Mouse (Mus musculus): Measurements from ENCODE around the gene Cntnap5b.
"Not testable (repeated sequence)": the region's sequence is repeated elsewhere in the genome, so short reads cannot be mapped to it uniquely, and the experiment has no call there.

The Cntnap5b gene

DNA sequence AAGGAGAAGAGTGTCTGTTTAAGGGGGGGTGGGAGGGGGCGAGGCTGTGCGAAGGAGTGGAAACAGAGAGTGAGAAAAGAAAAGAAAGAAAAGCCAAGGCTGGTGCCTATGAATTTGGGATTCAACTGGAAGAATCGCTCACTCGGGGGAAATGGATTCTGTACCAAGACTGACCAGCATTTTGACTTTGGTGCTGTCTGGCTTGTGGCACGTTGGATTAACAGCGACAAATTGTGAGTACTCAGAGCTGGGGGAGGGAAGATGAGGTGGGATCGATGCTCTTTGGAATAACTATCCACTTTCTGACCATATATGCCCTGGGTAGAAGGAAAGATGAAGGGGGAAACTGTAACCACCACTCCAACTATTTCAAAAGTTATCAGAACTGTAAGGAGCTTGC lies at the start of gene Cntnap5b:
Gene Cntnap5b (plus strand): TSS at position 152 of the 400 bp plus-strand sequence.
- DNase-seq (ENCODE audit: low spot score in 2 of 2): no peak

DNA sequence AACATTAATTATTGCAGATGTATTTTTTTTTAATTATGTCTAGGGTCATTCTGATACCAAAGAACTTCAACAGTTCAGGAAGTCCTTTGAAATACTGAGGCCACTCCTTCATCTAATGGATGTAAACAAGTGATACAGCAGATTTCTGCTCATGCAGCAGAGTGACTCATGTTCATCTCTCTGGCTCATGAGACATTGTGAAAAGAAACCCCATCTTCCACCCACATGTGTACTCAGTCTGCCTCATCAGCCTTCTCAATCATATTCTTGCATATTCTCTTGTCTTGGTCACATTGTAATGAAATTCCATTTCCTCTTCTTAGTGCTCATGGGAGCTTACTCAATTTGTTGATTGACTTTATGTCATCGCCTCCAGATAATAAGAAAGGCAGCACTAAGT lies 12.6 kb upstream of the Cntnap5b start:
- no peak for DNase-seq (ENCODE audit: low spot score in 2 of 2)

DNA sequence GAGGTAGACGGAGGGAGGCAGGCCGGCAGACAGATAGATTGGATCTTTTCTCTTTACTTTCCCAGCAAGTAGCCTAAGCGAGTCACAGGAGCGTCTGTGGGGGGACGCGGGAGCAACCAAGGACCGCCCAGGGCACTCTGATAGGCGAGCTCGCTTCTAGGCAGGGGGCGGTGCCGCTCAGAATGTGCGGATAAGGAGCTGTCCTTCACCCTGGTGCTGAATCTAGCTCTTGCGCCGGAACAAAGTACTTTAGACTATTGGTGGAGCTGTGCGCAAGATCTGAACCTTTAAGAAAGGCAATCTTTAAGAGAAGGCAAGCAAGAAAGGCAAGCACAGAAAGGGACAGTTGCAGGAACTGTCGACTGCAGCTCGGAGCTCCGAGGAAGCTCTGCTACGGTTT lies 382 bp upstream of the Cntnap5b start:
- peak; percentile 35 to 68 for DNase-seq (ENCODE audit: low spot score in 2 of 2)

DNA sequence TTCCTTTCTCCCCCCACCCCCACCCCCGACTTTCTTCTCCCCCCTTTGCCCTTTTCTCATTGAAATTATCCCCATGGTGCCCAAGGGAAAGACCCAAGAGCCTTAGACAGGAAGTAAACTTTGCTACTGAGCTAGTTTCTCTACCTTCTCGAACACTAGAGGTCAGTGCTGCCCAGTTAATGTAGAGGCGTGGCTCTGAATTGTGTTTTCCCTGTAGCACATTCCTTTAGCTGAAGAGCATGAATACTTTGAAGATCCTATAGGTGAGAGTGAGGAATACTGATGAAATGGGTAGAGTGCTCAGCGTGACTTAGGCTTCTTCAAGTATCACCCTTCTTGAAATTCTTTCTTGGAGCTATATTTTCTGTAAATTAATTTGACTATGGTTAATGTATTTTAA lies 1.6 kb downstream of the Cntnap5b start:
- no peak for DNase-seq (ENCODE audit: low spot score in 2 of 2)

DNA sequence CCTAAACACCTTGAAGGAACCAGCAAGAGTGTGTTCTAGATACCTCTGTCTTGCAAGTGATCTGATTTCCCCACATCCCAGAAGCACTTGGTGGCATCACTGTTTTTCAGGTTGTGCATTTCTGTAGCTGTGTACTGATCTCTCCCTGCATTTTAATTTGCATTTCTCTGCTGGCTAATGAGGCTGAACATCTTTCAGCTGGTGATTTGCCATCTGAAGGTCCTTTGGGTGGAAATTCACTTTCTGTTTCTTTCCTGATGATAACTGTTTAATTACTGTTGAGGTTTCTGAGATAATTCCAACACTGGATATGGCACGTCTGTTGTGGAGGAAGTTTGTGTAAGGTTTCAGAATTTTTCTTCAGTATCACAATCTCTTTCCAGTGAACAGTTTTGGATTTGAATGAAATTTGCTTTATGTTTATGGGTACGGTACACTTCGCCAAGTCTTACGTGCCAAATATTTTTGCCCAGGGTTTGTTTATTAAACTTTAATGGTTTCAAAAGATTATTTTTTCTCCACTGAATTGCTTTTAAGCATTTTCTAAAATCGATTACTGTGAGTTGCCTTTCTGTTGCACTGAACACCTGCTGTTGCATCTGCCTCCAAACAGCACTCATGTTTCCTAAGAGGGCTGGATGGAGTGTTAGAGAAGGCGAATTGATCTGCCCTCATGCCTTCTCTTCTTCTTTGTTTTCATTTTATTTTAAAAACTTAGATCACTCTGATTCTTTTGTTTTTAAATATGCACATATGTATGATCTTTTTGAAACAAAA lies 41.0 kb downstream of the Cntnap5b start:
- no peak for DNase-seq (ENCODE audit: low spot score in 2 of 2)

DNA sequence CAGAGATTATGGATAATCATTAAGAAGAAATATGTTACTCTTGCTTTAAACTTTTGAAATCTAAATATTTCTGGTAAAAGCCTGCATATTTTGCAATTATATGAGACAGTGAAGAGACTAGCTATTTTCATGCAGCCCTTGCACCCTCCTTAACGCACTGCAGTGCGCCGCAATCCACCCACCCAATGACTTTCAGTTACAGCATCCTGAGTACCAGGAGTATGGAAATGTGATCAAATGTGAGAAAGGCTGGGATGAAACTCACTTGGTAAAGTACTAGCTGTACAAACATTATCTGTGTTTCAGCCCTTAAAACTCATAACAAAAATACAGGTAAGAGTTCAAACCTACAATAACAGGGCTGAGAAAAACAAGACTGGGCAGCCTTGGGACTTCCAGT lies 99.8 kb downstream of the Cntnap5b start:
- DNase-seq (ENCODE audit: low spot score in 2 of 2): no peak

DNA sequence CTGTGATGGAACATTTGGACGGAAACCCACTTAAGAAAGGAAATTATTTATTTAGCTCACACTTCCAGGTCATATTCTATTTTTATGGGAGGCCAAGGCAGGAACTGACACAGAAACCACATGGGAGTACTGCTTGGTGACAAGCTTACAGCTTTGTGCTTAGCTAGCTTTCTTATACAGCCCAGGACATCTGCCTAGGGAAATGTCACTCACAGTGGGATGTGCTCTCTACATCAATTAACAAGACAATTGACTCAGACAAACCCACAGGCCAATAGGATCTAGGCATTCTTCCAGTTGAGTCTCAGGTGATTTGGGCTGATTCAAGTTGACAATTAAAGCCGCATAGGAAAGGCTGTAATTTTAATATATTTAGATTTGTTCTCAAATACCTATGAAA lies 135.2 kb downstream of the Cntnap5b start:
- DNase-seq (ENCODE audit: low spot score in 2 of 2): no peak

DNA sequence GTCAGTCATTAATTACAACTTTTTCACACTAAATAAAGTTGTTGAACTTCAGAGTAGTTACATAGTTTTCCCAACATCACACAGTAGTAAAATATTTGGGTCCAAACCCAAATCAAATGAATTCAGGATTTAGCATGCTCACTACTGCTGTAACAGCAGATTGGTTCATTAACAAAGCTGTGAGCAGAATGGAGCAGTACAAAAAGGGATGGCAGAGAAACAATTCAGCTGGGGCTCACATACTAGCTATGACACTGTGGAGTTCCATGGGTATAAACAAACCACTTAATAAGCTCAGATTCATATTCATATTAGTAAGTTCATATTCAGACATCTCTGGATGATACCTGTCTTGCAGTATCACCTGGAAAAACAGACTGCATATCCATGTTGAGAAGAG lies 170.9 kb downstream of the Cntnap5b start:
- no peak for DNase-seq (ENCODE audit: low spot score in 2 of 2)

DNA sequence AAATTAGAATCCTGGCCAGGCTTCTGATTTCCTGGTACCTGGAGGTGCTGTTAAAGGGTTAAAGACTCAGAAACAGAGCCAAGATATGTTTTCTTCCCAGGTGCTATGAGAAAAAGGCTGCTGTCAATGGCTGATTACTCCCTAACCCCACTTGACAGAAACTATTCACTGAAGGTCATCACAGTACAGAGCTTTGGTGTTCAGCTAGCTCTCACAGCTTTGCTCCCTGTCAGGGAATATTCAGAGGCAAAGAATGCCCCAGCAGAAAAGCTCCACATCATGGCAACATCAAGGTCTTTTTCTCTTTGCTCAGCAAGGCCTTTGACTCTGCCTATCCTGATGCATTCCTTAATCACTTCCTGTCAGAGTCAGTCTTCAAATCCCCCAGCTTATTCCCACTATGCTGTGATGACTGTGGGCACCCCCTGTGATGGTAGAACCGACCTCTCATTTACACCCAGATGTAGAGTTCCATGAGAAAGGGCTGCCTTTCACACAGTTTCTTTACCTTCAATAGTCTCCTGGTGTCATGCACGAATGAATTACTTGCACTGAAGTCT lies 186.9 kb downstream of the Cntnap5b start:
- DNase-seq (ENCODE audit: low spot score in 2 of 2): no peak

DNA sequence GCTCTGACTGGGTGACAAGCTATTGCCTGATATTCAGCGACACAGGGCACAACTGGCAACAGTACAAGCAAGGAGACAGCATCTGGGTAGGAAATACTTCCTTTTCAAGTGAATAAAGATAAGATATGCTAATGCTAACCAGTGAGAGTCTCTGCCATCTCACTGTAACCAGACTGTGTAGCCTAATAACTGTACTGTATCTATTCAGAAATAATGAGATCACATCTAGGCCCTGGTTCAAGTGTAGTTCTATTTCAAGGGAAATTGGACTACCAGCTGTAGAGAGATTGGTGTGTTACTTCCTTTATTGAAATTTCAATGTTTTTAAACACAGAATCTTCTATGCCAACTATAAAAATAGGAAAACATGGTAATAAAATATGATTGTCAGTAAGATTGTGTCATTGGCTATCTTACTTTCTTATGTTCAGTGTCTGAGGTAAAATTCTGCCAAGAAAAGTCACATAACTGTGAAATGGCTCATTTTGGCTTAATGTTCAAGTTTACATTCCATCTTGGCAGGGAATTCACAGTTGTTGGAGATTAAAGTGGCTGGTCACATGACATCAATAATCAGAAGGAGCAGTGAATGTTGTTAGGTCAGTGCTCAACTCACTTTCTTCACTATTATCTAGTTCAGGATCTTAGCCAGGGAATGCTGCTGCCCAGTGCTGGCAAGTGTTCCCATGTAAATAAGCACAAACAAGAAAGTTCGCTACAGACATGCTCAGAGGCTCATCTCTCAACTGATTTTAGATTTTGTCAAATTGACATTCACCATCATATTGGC lies 194.9 kb downstream of the Cntnap5b start:
- no peak for DNase-seq (ENCODE audit: low spot score in 2 of 2)

DNA sequence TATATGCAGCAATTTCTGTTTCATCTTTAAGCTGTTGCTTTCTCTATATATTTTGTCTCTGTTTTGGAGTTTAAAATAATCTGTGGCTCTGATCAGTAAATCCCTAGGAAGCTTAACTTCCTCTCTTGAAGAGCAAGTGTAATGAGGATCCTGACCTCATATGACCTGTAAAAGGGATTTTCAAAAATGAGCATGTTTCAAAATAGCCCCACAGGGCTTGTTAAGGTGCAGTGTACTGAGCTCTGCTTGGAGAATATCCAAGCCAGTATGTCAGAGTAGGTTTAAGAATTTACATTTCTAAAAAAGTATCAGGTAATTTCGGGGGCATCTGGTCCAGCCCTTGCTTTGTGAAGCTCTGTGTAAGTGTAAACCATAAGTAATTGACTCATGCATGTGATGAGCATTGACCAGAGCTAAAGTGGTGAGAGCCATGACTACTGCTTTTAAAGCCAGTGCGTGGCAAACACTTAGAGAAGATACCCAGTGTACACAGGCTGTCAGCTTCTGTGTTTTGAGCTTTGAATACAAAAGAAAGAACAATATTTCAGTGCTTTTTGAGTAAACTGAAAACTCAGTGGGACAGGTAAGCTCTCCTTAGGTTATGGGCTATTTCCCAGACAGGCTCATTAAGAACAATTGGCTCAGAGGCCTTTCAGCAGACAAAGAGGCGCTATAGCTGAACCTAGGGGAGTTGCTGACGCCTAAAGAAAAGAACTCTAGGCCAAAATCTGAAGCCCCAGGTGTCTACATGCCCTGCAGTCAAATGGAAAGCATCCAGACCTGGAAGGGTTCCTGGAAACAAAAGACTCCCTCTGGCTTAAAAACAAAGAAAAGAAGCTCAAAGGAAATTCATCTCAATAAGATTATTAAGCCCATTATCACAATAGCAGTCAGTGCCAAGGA lies 197.9 kb downstream of the Cntnap5b start:
- DNase-seq (ENCODE audit: low spot score in 2 of 2): no peak

DNA sequence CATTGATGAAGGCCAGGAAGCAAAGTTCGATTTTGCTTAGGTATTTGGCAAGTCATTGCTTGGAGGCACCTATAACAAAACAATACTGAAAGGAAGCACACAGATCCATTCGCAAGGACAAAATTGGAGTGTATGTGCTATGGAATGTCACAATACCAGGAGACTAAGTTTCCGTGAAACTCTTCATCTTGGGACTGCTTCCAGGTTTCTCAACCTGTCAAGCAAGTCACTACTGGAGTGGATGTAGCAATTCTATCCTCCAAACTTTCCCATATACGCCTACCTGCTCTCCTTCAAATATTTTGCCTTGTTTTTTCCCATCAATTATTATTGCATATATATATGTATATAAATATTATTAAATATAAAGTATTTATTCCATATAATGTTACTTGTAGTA lies 228.7 kb downstream of the Cntnap5b start:
- DNase-seq (ENCODE audit: low spot score in 2 of 2): not testable (repeated sequence)

DNA sequence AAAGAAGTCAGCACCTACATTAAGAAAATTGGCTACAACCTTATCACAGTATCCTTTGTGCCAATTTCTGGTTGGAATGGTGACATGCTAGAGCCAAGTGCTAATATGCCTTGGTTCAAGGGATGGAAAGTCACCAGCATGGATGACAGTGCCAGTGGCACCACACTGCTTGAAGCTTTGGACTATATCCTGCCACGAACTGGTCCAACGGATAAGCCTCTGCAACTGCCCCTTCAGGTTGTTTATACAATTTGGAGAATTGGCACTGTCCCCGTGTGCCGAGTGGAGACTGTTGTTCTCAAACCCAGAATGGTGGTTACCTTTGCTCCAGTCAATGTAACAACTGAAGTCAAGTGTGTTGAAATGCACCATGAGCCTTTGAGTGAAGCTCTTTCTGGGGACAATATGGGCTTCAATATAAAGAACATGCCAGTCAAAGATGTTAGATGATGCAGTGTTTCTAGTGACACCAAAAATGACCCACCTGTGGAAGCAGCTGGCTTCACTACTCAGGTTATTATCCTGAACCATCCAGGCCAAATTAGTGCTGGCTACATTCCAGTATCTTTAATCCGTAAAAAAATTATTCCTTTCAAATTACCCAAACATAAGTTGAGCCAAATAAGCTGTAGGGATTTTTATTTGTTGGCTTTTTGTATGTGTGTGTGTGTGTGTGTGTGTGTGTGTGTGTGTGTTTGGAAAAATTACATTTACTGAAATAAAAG lies 233.6 kb downstream of the Cntnap5b start:
- DNase-seq (ENCODE audit: low spot score in 2 of 2): no peak

DNA sequence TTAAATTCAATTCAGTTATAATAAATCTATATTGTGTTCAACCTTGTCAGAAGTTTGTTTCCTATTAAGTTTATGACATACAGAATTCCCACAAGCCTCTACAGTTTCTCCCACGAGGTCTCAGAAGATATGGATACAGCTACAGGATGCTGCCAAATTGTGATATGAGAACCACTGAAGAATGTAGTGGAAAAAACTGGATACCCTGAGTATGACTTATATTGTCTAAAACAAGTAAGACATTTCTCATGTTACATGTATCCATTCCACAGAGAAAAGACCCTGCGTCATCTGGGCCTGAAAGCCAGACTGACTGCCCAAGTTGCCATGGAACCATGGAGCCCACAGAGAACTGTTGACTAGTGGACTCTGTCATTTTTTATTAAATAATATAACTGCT lies 269.2 kb downstream of the Cntnap5b start:
- DNase-seq (ENCODE audit: low spot score in 2 of 2): no peak

DNA sequence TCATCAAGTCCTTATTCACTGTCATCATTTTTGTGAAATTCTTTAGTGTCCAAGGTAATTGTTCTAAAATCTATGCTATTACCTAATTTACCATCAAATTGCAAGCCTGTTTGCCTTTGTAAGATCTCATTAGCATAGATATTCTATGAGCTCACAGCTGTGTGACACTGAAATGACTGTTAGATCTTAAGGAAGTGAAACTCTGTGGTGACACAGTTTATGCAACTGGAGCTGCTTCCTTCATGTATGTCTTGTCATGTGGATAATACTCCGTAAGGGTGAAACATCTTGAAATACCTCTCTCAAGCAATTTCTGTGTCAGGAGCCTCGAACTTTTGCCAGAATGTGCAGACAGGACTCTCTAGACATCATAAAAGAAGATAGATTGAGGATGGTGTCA lies 307.2 kb downstream of the Cntnap5b start:
- no peak for DNase-seq (ENCODE audit: low spot score in 2 of 2)

DNA sequence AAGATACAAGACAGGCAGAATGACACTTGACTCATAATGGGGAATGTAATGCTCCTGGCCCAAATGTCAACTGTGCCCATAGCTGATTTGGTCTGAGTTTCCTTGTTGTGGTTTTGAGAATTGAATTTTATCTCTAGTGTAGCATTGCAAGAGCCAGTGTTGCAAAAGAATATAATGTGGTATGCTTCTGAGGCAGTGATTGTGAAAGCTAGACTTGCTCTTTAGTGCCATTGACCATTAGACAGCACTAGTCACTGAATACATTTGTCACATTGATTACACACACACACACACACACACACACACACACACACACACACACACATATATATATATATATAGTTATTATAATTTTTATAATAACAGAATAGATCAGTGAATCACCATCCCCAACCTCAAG lies 328.0 kb downstream of the Cntnap5b start:
- DNase-seq (ENCODE audit: low spot score in 2 of 2): no peak

DNA sequence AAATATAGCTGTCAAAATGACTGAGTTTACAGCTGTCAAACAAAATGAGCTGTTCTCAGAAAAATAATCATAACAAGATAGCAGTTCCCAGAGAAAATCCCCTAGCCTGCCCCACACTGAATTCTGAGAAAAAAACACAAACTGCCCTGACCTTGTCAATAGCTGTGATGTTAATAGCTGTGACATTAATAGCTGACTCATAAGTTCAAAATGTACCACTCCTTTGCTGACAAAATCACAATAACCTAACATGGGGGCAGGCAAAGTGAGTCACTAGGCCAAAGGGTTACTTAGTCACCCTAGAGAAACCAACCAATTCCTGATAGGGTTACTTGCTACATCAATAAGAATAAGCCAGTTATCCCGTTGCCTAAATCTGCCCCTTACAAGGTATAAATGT lies 328.5 kb downstream of the Cntnap5b start:
- DNase-seq (ENCODE audit: low spot score in 2 of 2): no peak

DNA sequence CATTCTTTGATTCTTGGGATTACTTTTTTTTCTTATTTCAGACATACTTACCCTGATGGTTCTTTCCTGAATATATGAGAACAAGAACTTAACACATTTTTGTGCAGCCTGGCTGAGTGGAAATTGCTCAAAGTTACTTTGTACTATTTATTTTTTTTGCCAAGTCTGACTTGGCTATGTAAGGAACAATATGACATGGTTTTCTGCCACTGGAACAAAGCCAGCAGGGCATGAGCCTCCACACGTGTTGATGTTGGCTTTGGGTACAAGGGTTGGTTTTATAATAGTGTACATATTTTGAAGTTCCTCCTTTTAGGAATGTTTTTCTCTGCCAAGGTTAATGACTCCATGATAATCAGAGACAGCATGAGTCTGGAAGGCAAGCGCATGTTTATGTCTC lies 331.8 kb downstream of the Cntnap5b start:
- DNase-seq (ENCODE audit: low spot score in 2 of 2): no peak

DNA sequence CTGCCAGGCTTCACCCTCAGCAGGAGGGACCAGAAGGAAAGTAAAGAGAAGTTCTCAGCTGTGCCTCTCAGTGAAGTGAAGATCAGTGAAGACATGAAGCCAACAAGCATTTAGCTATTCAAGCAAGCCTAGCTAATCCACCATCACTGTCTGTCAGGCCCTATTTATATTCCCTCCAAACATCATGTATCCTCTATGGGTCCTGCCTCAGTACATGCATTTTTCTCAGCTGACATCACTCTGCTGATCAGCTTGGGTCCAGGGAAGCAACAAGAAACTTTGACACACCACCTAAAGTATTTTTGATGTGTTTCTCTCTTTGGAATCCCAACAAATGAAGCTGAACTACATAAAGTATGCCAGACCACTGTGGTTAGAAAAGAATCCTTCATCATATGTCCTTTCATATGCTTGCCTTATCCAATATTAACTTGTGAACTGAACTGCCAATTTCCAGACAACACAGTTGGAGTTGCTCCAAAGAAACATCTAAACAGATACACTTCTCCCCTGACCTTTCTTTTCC lies 349.9 kb downstream of the Cntnap5b start:
- no peak for DNase-seq (ENCODE audit: low spot score in 2 of 2)

DNA sequence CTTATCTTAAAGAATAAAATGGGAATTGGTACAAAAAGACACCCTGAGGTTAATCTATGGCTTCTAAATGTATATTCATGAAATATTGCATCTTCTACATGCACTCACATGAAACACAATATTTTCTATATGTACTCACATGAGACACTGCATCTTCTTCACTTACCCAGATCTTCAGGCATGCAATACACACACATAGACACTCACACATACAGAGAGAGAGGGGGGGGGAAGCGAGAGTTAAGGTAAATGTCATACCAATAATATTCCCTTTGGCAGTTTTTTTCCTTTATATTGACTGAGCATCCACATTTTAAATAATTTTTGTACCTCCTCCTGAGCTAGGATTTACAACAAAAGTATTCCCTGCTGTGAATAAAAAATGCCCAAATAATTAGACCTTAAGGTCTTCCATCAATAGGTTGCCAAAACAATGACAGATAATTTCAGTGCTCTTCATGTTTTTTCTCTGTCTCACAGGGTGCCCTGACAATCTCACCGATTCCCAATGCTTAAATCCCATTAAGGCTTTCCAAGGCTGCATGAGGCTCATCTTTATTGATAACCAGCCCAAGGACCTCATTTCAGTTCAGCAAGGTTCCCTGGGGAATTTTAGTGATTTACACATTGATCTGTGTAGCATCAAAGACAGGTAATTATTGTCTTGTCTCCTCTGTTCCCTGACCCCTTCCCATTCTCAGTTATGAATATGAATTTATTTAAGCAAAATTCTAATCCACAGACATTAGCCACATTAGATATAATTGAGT lies 391.2 kb downstream of the Cntnap5b start:
- DNase-seq (ENCODE audit: low spot score in 2 of 2): no peak

Measured in urinary bladder, postnatal 4 days (tissue).